Mouse (Mus musculus) left cerebral cortex, adult 2 months (tissue): ENCODE measurements around the gene Lrrc49. TPM values are rescaled to one million over a fixed set of nuclear protein-coding genes. Genes with fewer than 3 reads are reported as not detected.

ENCODE experiments used
- DNase-seq, 2 experiments: peaks; one replicate each; pipeline ENCODE4 v3.0.0; 2021 to 2022; ENCODE audit warnings: low spot score in 2 of 2, mixed read lengths in 1 of 2; ENCODE audit errors: extremely low spot score in 1 of 2
- H3K27ac ChIP-seq: fragments of 200-600 bp; 2 replicates; pipeline ENCODE4 v1.8.1; 2022
- H3K4me3 ChIP-seq: fragments of 200-600 bp; 2 replicates; pipeline ENCODE4 v1.8.1; 2022
- CTCF ChIP-seq: fragments of 200-600 bp; IDR thresholded peaks from 2 replicates; pipeline ENCODE4 v1.8.1; 2022; ENCODE audit warnings: antibody characterized with exemption, mild to moderate bottlenecking, moderate library complexity
- intact Hi-C: fragments of 180-260 bp; cut with DNase I; formaldehyde crosslinking; loops from one replicate; pipeline ENCODE4 v1.15.1; 2025
- long read RNA-seq, 2 experiments: library from polyadenylated mRNA; stranded (forward); transcript quantifications; one replicate each; pipeline ENCODE4 v2.0.0; 2021; ENCODE audit warnings: borderline mapping rate in 2 of 2
- total RNA-seq, 2 experiments: library from RNA; stranded (reverse); gene quantifications; 2 replicates each; pipeline ENCODE4 v1.2.3; 2021

Gene Lrrc49
- total RNA-seq: 10 to 100 TPM; 86.7 to 94.7 TPM
- long read RNA-seq, experiment 1, transcript Lrrc49-204 (16 exons, 2,779 nt): major isoform, 17 of 40 reads
- long read RNA-seq, experiment 1, partial matches to known transcripts: 12 of 40 reads
- long read RNA-seq, experiment 1, other reads (novel, unspliced or antisense): 9 of 40 reads
- long read RNA-seq, experiment 2, transcript Lrrc49-204 (16 exons, 2,779 nt): major isoform, 16 of 38 reads
- long read RNA-seq, experiment 2, partial matches to known transcripts: 7 of 38 reads
- long read RNA-seq, experiment 2, other reads (novel, unspliced or antisense): 10 of 38 reads

- peak; percentile 85 to 89 for DNase-seq
- H3K4me3 ChIP-seq: peak within 1 kb of the TSS; percentile 60
- intact Hi-C loops: loop anchor here (10.0 kb wide), 1 partner anchor 443 kb away; no protein-coding TSS in a partner anchor
- no peak; the same call in 1 of the 2 replicates for TF ChIP-seq CTCF
- peak within 1 kb of the TSS; percentile 96 for H3K27ac ChIP-seq
Measured at GRCm38 (mm10) chr9:60687891-60688324, at the start of gene Lrrc49. TSS of gene Lrrc49 (minus strand) at chr9:60688158.

GRCm38 (mm10) chr9:60734321-60734720, 46.4 kb upstream of the Lrrc49 start:
- H3K27ac ChIP-seq: no peak overlapping the region
- DNase-seq: peak in 1 of 2 experiments; percentile 29
- no peak for TF ChIP-seq CTCF
- H3K4me3 ChIP-seq: no peak overlapping the region
- intact Hi-C loops: no loop called here

GRCm38 (mm10) chr9:60724968-60725367, 37.0 kb upstream of the Lrrc49 start:
- no peak for TF ChIP-seq CTCF
- no peak for DNase-seq
- Histone ChIP-seq H3K4me3 (no peak overlapping the region), H3K27ac (no peak overlapping the region)
- intact Hi-C loops: no loop called here

GRCm38 (mm10) chr9:60719687-60720086, 31.7 kb upstream of the Lrrc49 start:
- no peak for DNase-seq
- TF ChIP-seq CTCF: no peak
- Histone ChIP-seq H3K27ac (peak overlapping the region; percentile 61; the same call in 1 of the 2 replicates), H3K4me3 (no peak overlapping the region)
- intact Hi-C loops: no loop called here

- DNase-seq: peak in 1 of 2 experiments; percentile 39
- intact Hi-C loops: no loop called here
- TF ChIP-seq CTCF: peak; percentile 76
- Histone ChIP-seq H3K4me3 (no peak overlapping the region), H3K27ac (no peak overlapping the region)
Measured at GRCm38 (mm10) chr9:60718284-60718683, 30.3 kb upstream of the Lrrc49 start.

- DNase-seq: no peak
- Histone ChIP-seq H3K27ac (peak overlapping the region; percentile 50), H3K4me3 (no peak overlapping the region)
- TF ChIP-seq CTCF: peak; percentile 49
- intact Hi-C loops: loop anchor here (2.0 kb wide), 1 partner anchor 29 kb away; no protein-coding TSS in a partner anchor
Measured at GRCm38 (mm10) chr9:60715828-60716227, 27.9 kb upstream of the Lrrc49 start.

- TF ChIP-seq CTCF: no peak
- peak in 1 of 2 experiments; percentile 49 for DNase-seq
- intact Hi-C loops: loop anchor here (2.0 kb wide), 1 partner anchor 30 kb away; no protein-coding TSS in a partner anchor
- Histone ChIP-seq H3K4me3 (peak overlapping the region; percentile 90), H3K27ac (peak overlapping the region; percentile 99)
Measured at GRCm38 (mm10) chr9:60715271-60715670, 27.3 kb upstream of the Lrrc49 start.

- TF ChIP-seq CTCF: no peak
- DNase-seq: no peak
Measured at GRCm38 (mm10) chr9:60714191-60714590, 26.2 kb upstream of the Lrrc49 start.

GRCm38 (mm10) chr9:60713616-60714015, 25.7 kb upstream of the Lrrc49 start:
- H3K4me3 ChIP-seq: peak overlapping the region; percentile 90
- TF ChIP-seq CTCF: no peak
- intact Hi-C loops: loop anchor here (2.0 kb wide), 1 partner anchor 31 kb away; no protein-coding TSS in a partner anchor
- peak overlapping the region; percentile 99 for H3K27ac ChIP-seq
- DNase-seq: no peak

More at GRCm38 (mm10) chr9:60714191-60714590, 26.2 kb upstream of the Lrrc49 start:
- Histone ChIP-seq H3K27ac (peak overlapping the region; percentile 99), H3K4me3 (peak overlapping the region; percentile 90)
- intact Hi-C loops: loop anchor here (2.0 kb wide), 1 partner anchor 31 kb away; no protein-coding TSS in a partner anchor

- intact Hi-C loops: no loop called here
- TF ChIP-seq CTCF: no peak; the same call in 1 of the 2 replicates
- peak within 1 kb of the TSS; percentile 99 for H3K27ac ChIP-seq
- peak within 1 kb of the TSS; percentile 90 for H3K4me3 ChIP-seq
- DNase-seq: peak; percentile 58 to 65
Measured at GRCm38 (mm10) chr9:60712771-60713541, 25.0 kb upstream of the Lrrc49 start, which contains the start of gene Larp6. TSS of gene Larp6 (plus strand) at chr9:60712989.

GRCm38 (mm10) chr9:60712011-60712410, 24.1 kb upstream of the Lrrc49 start:
- DNase-seq: no peak
- Histone ChIP-seq H3K27ac (peak overlapping the region; percentile 99), H3K4me3 (peak overlapping the region; percentile 90)
- intact Hi-C loops: no loop called here
- no peak for TF ChIP-seq CTCF

- no peak for DNase-seq
- intact Hi-C loops: no loop called here
- H3K4me3 ChIP-seq: no peak overlapping the region
- no peak for TF ChIP-seq CTCF
- H3K27ac ChIP-seq: no peak overlapping the region
Measured at GRCm38 (mm10) chr9:60709721-60710120, 21.8 kb upstream of the Lrrc49 start.
